Mouse (Mus musculus) MEL (cell line): Measurements from ENCODE around the gene Zfp607b. TPM values are rescaled to one million over a fixed set of nuclear protein-coding genes. Genes with fewer than 3 reads are reported as not detected.

Experiments
- DNase-seq: peaks from one replicate; pipeline ENCODE4 v3.0.0; 2011; ENCODE audit warnings: low read depth, low spot score
- H3K27ac ChIP-seq: 2 replicates; pipeline ENCODE4 v1.5.1; 2012; ENCODE audit warnings: low read depth, mild to moderate bottlenecking, control low read depth, low read length, moderate library complexity; ENCODE audit not compliant: control insufficient read depth
- H3K27me3 ChIP-seq, 2 experiments: fragments of 150-350 bp in 1 of 2; sonication (generic) in 1 of 2; 2 replicates each; pipeline ENCODE4 v1.6.1; 2012; ENCODE audit warnings: low read length in 2 of 2, mild to moderate bottlenecking in 2 of 2, improper control_type of control experiment in 1 of 2, moderate library complexity in 1 of 2; ENCODE audit not compliant: insufficient read depth in 2 of 2, control insufficient read depth in 1 of 2
- H3K36me3 ChIP-seq, 2 experiments: 2 replicates each; pipeline ENCODE4 v1.6.1; 2012 to 2014; ENCODE audit warnings: low read length in 2 of 2, improper control_type of control experiment in 1 of 2, inconsistent platforms in 1 of 2, mild to moderate bottlenecking in 1 of 2; ENCODE audit not compliant: insufficient read depth in 2 of 2, control insufficient read depth in 1 of 2
- H3K4me1 ChIP-seq, 2 experiments: fragments of 150-350 bp in 1 of 2; sonication (generic) in 1 of 2; 2 replicates each; pipeline ENCODE4 v1.6.1; 2012; ENCODE audit warnings: low read length in 2 of 2, improper control_type of control experiment in 1 of 2, mild to moderate bottlenecking in 1 of 2; ENCODE audit not compliant: insufficient read depth in 2 of 2, control insufficient read depth in 1 of 2
- H3K4me3 ChIP-seq, 2 experiments: fragments of 150-350 bp in 1 of 2; sonication (generic) in 1 of 2; 2 replicates each; pipeline ENCODE4 v1.5.1; 2012; ENCODE audit warnings: low read depth in 2 of 2, low read length in 2 of 2, mild to moderate bottlenecking in 2 of 2, moderate library complexity in 2 of 2, control low read depth in 1 of 2, improper control_type of control experiment in 1 of 2; ENCODE audit not compliant: control insufficient read depth in 1 of 2, insufficient read depth in 1 of 2
- H3K79me2 ChIP-seq: 2 replicates; pipeline ENCODE4 v1.6.1; 2012; ENCODE audit warnings: mild to moderate bottlenecking, low read length, moderate library complexity; ENCODE audit not compliant: control insufficient read depth, poor library complexity, insufficient read depth
- H3K9ac ChIP-seq: 2 replicates; pipeline ENCODE4 v1.6.1; 2012; ENCODE audit warnings: low read depth, mild to moderate bottlenecking, control low read depth, low read length, moderate library complexity; ENCODE audit not compliant: control insufficient read depth, poor library complexity, severe bottlenecking
- H3K9me3 ChIP-seq: fragments of 150-350 bp; sonication (generic); replicated peaks from 2 replicates; pipeline ENCODE4 v1.6.1; 2012; ENCODE audit warnings: mild to moderate bottlenecking, low read length, improper control_type of control experiment, moderate library complexity; ENCODE audit not compliant: insufficient read depth
- CTCF ChIP-seq, 3 experiments: IDR thresholded peaks in 2 of 3; conservative IDR thresholded peaks in 1 of 3; 2 replicates each; pipeline ENCODE4 v1.5.1; 2011 to 2012; ENCODE audit warnings: low read length in 3 of 3, low read depth in 2 of 3, mild to moderate bottlenecking in 2 of 3, improper control_type of control experiment in 1 of 3, inconsistent platforms in 1 of 3, mixed read lengths in 1 of 3, moderate library complexity in 1 of 3; ENCODE audit not compliant: control insufficient read depth in 1 of 3, insufficient read depth in 1 of 3, poor library complexity in 1 of 3, severe bottlenecking in 1 of 3
- ETS1 ChIP-seq: IDR thresholded peaks from 2 replicates; pipeline ENCODE4 v1.6.1; 2012; ENCODE audit warnings: low read depth, mild to moderate bottlenecking, inconsistent platforms, low read length, improper control_type of control experiment, moderate library complexity
- GABPA ChIP-seq: IDR thresholded peaks from 2 replicates; pipeline ENCODE4 v1.6.1; 2012; ENCODE audit warnings: low read depth, mild to moderate bottlenecking, inconsistent platforms, low read length, improper control_type of control experiment, moderate library complexity
- HCFC1 ChIP-seq: IDR thresholded peaks from 2 replicates; pipeline ENCODE4 v1.6.1; 2012; ENCODE audit warnings: low read depth, mild to moderate bottlenecking, inconsistent platforms, low read length, improper control_type of control experiment, moderate library complexity
- MAX ChIP-seq: IDR thresholded peaks from 2 replicates; pipeline ENCODE4 v1.6.1; 2011; ENCODE audit warnings: low read length, improper control_type of control experiment
- MAZ ChIP-seq: IDR thresholded peaks from 2 replicates; pipeline ENCODE4 v1.6.1; 2012; ENCODE audit warnings: low read depth, mild to moderate bottlenecking, inconsistent platforms, low read length, improper control_type of control experiment
- MEF2A ChIP-seq: IDR thresholded peaks from 2 replicates; pipeline ENCODE4 v1.6.1; 2014; ENCODE audit warnings: low read depth, mild to moderate bottlenecking, inconsistent platforms, low read length, improper control_type of control experiment; ENCODE audit not compliant: poor library complexity, insufficient replicate concordance, severe bottlenecking; ENCODE audit errors: extremely low read depth
- MYC ChIP-seq: IDR thresholded peaks from 2 replicates; pipeline ENCODE4 v1.6.1; 2011; ENCODE audit warnings: low read depth, mild to moderate bottlenecking, low read length, improper control_type of control experiment, moderate library complexity
- RAD21 ChIP-seq: IDR thresholded peaks from 2 replicates; pipeline ENCODE4 v1.6.1; 2011; ENCODE audit warnings: mild to moderate bottlenecking, low read depth, low read length, improper control_type of control experiment
- RCOR1 ChIP-seq: IDR thresholded peaks from 2 replicates; pipeline ENCODE4 v1.6.1; 2012; ENCODE audit warnings: low read depth, mild to moderate bottlenecking, inconsistent platforms, low read length, improper control_type of control experiment
- SIN3A ChIP-seq: IDR thresholded peaks from 2 replicates; pipeline ENCODE4 v1.6.1; 2012; ENCODE audit warnings: low read length, improper control_type of control experiment, inconsistent platforms
- SMC3 ChIP-seq: IDR thresholded peaks from 2 replicates; pipeline ENCODE4 v1.6.1; 2011; ENCODE audit warnings: low read depth, low read length, improper control_type of control experiment
- TCF12 ChIP-seq: IDR thresholded peaks from 2 replicates; pipeline ENCODE4 v1.6.1; 2014; ENCODE audit warnings: low read depth, mild to moderate bottlenecking, inconsistent platforms, low read length, improper control_type of control experiment, moderate library complexity
- USF1 ChIP-seq: IDR thresholded peaks from 2 replicates; pipeline ENCODE4 v1.6.1; 2014; ENCODE audit warnings: low read depth, mild to moderate bottlenecking, inconsistent platforms, low read length, improper control_type of control experiment, moderate library complexity
- USF2 ChIP-seq, 2 experiments: IDR thresholded peaks; 2 replicates each; pipeline ENCODE4 v1.6.1; 2011 to 2012; ENCODE audit warnings: improper control_type of control experiment in 2 of 2, low read length in 2 of 2, borderline replicate concordance in 1 of 2, inconsistent platforms in 1 of 2, low read depth in 1 of 2, mild to moderate bottlenecking in 1 of 2; ENCODE audit not compliant: insufficient read depth in 1 of 2
- ZKSCAN1 ChIP-seq: IDR thresholded peaks from 2 replicates; pipeline ENCODE4 v1.6.1; 2012; ENCODE audit warnings: low read depth, mild to moderate bottlenecking, inconsistent platforms, low read length, improper control_type of control experiment, moderate library complexity
- ZNF384 ChIP-seq: IDR thresholded peaks from 2 replicates; pipeline ENCODE4 v1.6.1; 2012; ENCODE audit warnings: low read depth, mild to moderate bottlenecking, inconsistent platforms, low read length, improper control_type of control experiment
- polyA plus RNA-seq, 2 experiments: library from polyadenylated mRNA; stranded (reverse) in 1 of 2; unstranded in 1 of 2; fragments of >175 nt in 1 of 2; fragments of >200 nt in 1 of 2; gene quantifications; 2 replicates each; pipeline versions ENCODE4 v1.2.1 to v1.2.4; 2012; ENCODE audit warnings: low replicate concordance in 2 of 2, low read depth in 1 of 2; ENCODE audit not compliant: insufficient read length in 2 of 2, insufficient read depth in 1 of 2, missing spikeins in 1 of 2
- total RNA-seq: library from RNA; depleted of rRNA; stranded (reverse); fragments of 300-350 nt; gene quantifications from 2 replicates; pipeline ENCODE4 v1.2.3, GENCODE M21; 2012

The Zfp607b gene
- total and polyA plus RNA-seq, 3 experiments: 1.6 to 2.3 TPM; not detected in 1

- no peak for TF ChIP-seq MEF2A
- TF ChIP-seq USF2 (IDR thresholded peaks at IDR 0.05; ENCODE audit: borderline replicate concordance in 1 of 2, insufficient read depth in 1 of 2, low read depth in 1 of 2, low read length in 2 of 2): no peak
- TF ChIP-seq MYC: 0 out of 2 replicates have a peak, but pooled peaks have one; percentile 15
- 0 out of 2 replicates have a peak, but pooled peaks have one; percentile 35 for TF ChIP-seq MAZ
- TF ChIP-seq MAX: 0 out of 2 replicates have a peak, but pooled peaks have one; percentile 26
- no peak for TF ChIP-seq TCF12
- TF ChIP-seq HCFC1: peak; percentile 100
- TF ChIP-seq USF1: no peak
- peak; percentile 63; the same call in 1 of the 2 replicates for TF ChIP-seq SIN3A
- TF ChIP-seq CTCF (IDR thresholded peaks at IDR 0.05 in 2 of 3, conservative IDR thresholded peaks at IDR 0.05 in 1 of 3; ENCODE audit: control insufficient read depth in 1 of 3, insufficient read depth in 1 of 3, low read depth in 2 of 3, low read length in 3 of 3, poor library complexity in 1 of 3, severe bottlenecking in 1 of 3): peak in 2 of 3 experiments; percentile 28 to 34; a peak in 3 of 6 replicates
- TF ChIP-seq ETS1: no peak
- TF ChIP-seq ZNF384: no peak
- no peak for TF ChIP-seq GABPA
- TF ChIP-seq ZKSCAN1: no peak
- no peak for TF ChIP-seq RAD21
- TF ChIP-seq RCOR1: no peak
These were observed 42.2 kb downstream of the Zfp607b start, which contains the start of gene Zfp60 (continued) for GRCm38 (mm10) chr7:27731281-27731883.

GRCm38 (mm10) chr7:27731946-27732345 lies 42.8 kb downstream of the Zfp607b start:
- H3K4me3 ChIP-seq: peak overlapping the region; percentile 80 to 82
- no peak for DNase-seq
- H3K36me3 ChIP-seq: peaks cover 0 to 6% of the 10 kb centered on the region in 2 experiments; a peak in 2 of 4 replicates
- no peaks in the 10 kb centered on the region for H3K9me3 ChIP-seq
- peak overlapping the region; percentile 70 for H3K9ac ChIP-seq
- peak overlapping the region; percentile 74; the same call in 1 of the 2 replicates for H3K27ac ChIP-seq
- H3K4me1 ChIP-seq: peaks cover 0 to 6% of the 10 kb centered on the region in 2 experiments; a peak in 2 of 4 replicates
- peaks cover 22% of the 10 kb centered on the region for H3K79me2 ChIP-seq
- TF ChIP-seq SMC3 (no peak), RCOR1 (0 out of 2 replicates have a peak, but pooled peaks have one; percentile 31)
- TF ChIP-seq, all 39 proteins: peak for 1
- no peaks in the 10 kb centered on the region for H3K27me3 ChIP-seq
